Mouse (Mus musculus): Measurements from ENCODE around the gene Cox8b.

Gene Cox8b

DNA sequence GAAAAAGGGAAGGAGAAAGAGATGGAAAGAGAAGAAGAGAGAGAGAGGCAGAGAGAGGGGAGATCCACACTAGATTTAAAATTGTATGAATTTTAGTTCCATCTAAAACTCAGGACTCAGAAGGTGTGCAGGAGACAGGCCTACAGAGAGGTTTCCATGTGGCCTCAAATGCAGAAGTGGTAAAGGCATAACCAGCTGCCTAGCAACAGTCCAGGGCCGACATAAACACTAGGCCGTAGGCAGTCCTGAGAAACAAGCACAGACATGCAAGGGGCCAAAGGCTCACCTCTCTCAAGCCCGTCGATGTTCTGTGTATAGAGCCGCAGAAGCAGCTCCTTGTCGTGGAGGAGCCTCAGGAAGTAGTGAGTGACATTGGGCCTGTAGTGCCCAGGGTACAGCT, 22.9 kb downstream of the Cox8b start:
- no peak for DNase-seq (ENCODE audit: extremely low read depth, insufficient read length, low spot score)

DNA sequence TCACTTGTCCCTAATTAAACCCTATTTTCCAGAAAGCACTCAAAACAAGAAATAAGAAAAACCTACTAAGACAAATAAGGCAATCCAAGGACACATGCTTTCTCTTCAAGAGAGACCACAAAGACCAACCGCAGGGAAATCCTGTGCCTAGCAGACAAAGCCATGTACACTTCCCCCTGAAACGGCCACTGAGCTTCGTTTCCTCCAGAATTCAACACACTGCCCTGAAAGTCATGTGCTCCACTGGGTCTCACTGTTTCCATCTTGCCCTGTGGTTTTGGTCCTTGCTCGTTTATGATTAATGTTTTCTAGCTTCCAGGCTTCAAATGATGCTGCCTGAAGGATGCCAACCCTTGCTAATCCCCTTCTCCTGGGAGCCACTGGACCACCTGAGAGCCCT, 26.0 kb downstream of the Cox8b start:
- no peak for DNase-seq (ENCODE audit: extremely low read depth, insufficient read length, low spot score)

DNA sequence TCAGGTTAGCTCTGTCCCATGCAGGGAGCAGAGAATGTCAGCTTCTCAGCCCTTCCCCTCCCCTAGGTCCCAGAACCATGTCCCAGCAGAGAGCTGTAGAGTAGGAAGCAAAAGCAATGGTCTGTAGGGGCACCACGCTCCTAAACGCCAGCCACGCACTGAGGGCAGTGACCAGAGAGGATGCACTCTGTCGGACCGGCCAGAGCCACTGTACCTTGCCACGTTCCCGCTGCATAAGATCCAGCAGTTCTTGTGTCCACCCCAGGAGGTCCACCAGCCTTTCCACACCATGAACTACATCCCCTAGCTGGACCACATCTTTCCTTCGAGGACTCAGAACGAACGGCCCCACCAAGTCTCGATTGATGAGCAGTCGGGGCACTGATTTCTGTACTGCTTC, 35.5 kb downstream of the Cox8b start:
- no peak for DNase-seq (ENCODE audit: extremely low read depth, insufficient read length, low spot score)

DNA sequence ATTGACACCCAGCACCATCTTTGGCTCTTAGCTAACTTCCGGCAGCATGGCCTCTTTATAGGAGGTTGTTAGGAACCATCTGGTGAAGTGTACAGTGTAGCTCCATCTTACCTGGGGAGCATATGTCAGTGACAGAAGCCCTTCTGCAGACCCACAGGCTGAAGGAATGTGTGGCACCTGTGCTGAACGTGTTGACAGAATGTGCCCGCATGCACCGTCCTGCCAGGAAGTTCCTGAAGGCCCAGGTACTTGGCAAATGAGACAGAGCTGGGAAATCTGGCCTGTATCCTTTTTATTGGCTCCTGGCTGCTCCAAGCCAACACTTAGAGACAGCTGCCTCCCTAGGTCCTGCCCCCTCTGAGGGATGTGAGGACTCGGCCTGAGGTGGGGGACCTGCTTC, 39.5 kb downstream of the Cox8b start:
- no peak for DNase-seq (ENCODE audit: extremely low read depth, insufficient read length, low spot score)

DNA sequence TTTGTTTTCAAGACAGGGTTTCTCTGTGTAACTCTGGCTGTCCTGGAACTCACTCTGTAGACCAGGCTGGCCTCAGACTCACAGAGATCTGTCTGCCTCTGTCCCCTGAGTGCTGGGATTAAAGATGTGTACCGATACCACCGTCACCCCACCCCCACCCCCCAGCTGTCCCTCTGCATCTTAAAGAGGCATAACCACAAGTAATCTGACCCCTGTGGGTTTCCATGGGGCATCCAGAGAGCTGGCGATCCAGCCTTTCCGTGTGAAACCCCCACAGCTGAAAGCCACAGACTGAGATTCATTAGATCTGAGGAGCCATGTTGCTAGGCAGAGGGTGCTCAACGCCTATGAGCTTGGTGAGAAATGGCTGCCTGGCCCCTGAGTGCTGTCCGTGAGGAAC, 40.2 kb downstream of the Cox8b start:
- no peak for DNase-seq (ENCODE audit: extremely low read depth, insufficient read length, low spot score)

DNA sequence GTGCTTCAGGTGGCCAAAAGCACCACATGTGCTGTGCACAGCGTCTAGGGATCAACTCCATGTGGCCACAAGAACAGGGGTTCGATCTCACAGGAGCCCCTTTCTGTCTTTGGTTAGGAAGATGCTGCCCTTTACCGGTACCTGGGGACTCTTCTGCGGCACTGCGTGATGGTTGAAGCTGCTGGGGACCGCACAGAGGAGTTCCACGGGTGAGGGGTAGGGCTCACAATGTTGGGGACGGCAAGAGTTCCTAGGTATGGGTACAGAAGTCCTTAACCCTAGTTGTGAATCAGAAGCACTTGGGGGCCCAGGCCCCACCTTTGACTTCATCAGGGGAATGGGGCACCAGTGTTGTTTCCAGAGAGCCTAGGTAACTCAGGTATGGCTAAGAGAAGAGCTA, 41.5 kb downstream of the Cox8b start:
- no peak for DNase-seq (ENCODE audit: extremely low read depth, insufficient read length, low spot score)

DNA sequence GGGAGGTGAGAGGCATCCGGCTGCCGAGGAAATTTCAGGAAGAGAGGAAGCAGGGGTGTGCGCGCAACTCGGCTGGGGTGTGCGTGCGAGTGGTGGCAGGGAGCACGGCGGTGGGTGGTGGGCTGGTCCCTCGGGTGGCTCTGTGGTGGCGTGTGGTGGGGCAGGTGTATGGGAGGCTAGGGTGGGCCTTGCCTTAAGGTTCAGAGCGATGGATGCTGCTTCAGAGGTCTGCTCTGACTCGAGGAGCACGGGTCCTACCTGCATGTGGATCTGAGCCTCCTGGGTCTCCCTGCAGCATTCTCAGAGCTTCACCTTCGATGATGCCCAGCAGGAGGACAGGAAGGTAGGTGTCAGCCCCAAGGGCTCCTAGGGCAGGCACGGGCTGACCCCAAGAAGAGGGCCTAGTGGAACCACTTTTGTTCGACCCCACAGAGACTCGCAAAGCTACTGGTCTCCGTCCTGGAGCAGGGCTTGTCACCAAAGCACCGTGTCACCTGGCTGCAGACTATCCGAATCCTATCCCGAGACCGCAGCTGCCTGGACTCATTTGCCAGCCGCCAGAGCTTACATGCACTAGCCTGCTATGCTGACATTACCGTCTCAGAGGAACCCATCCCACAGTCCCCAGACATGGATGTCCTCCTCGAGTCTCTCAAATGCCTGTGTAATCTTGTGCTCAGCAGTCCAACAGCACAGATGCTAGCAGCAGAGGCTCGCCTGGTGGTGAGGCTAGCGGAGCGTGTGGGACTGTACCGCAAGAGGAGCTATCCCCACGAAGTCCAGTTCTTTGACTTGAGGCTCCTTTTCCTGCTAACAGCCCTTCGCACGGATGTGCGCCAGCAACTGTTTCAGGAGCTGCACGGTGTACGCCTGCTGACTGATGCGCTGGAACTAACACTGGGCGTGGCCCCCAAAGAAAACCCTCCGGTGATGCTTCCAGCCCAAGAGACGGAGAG, 42.4 kb downstream of the Cox8b start, which contains the start of gene Bet1l:
Gene Bet1l (minus strand): TSS at position 28 of the 956 bp plus-strand sequence.
- DNase-seq (ENCODE audit: extremely low read depth, insufficient read length, low spot score): no peak

DNA sequence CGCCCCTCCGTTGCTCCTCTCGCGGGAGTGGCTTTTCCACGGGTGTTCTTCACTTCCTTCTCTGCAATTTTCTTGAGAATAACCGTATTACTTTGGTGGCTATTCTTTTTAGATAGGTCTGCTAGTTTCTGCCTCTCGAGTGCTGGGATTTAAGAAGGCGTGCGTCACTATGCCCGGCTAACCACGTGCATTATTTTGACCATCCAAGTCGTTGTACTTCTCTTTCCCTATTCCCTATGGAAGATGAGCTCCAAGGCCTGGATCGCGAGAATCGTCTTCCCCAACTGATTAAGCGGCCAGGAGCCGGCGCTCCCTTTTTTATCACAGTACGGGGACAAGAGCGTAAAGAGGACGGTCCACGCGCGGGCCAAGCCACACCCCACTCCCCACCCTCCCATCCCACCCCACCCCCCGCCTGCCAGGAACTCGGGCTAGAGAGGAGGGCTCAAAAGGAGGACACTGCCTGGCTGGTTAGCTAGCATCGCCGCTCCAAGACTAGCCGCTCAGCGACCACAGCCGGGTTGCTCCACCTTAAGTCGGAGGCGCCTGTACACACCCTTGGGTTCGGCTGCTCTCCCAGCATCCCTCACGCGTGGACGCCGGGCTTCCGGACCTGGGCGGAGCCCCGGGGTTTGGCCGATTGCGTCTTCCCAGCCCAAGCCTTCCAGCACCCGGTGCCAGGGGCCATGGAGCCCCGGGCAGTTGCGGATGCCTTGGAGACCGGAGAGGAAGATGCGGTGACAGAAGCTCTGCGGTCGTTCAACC, 43.3 kb downstream of the Cox8b start, which contains the start of gene Ric8a:
Gene Ric8a (plus strand): TSS at position 173 of the 765 bp plus-strand sequence.
- DNase-seq (ENCODE audit: extremely low read depth, insufficient read length, low spot score): peak; percentile 91

DNA sequence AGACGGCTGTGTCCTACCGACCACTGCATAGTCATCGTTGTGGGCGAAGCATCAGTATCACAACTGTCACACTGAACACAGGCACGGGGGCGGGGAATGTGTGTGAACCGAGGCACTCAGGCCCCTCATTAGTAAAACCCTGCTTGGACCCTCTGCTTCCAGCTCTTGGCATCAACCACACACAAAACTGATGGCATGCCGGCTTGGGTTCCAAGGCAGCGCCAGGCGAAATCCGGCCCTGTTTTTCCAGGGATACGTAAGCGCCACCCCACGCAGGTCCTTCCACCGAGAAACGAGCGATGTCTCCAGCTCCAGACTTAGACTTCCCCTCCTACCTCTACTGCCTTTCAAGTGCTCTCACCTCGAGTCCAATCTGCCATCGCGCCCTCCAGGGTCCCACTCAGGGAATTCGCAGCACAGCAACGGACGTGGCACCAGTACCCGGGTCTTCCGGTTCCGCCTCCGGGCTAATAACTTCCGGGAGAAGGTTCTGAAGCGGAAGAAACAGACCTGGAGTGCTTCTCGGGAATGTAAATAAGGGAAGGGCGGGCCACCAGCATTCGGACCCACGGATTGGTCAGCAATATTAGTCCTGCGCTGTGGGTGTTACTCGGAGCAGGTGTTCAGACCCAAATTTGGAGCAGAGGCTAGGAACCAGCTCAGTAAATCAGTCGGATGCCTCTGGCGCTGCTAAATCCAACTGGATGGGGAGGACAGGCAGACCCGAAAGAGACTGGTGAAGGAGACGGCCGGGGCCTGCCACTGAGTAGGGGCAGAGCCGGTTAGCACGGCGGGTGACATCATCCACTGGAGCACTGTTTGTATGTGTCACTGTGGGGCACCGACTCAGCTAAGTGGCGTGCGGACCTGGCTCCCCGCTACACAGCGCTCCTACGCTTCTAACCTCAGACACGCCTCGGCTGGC, 44.1 kb downstream of the Cox8b start, which contains the start of gene Gm45785:
Gene Gm45785 (minus strand): TSS at position 472 of the 925 bp plus-strand sequence.
- peak; percentile 85 for DNase-seq (ENCODE audit: extremely low read depth, insufficient read length, low spot score)

DNA sequence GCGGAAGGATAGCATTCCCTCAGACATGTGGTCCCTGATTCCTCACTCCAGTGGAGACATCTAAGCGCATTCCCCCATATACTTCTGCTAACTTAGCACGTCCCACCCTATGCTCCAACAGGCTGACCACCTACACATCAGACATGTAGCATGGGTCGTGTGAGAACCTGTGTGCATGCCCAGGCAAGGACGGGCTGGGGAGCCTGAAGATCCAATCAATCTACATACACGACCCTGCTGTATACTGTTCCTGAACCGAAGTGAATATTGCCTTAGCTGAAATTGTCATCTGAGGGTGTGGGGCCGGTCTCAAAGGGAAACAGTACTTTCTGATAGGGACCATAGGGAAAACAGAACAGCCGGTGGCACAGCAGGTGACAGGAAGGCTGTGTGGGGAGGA, 45.1 kb downstream of the Cox8b start:
- DNase-seq (ENCODE audit: extremely low read depth, insufficient read length, low spot score): no peak

DNA sequence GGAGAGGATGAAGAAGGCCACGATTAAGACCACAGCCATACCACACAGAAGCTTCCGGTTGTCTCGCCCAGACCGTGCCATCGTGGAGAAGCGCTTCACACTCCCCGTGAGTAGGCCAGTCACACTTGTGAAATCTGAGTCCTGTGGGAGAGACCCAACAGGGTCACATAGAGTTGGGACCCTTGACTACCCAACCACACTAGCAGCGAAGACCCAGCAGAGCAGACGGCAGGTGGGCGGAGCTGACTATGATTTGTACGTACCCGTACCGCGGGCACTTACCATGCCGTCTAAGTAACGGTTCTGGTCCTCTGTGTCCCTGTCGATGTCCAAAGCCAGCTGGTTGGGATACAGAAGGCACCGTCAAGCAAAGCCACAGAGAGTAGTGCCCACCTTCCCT, 45.8 kb downstream of the Cox8b start:
- no peak for DNase-seq (ENCODE audit: extremely low read depth, insufficient read length, low spot score)

DNA sequence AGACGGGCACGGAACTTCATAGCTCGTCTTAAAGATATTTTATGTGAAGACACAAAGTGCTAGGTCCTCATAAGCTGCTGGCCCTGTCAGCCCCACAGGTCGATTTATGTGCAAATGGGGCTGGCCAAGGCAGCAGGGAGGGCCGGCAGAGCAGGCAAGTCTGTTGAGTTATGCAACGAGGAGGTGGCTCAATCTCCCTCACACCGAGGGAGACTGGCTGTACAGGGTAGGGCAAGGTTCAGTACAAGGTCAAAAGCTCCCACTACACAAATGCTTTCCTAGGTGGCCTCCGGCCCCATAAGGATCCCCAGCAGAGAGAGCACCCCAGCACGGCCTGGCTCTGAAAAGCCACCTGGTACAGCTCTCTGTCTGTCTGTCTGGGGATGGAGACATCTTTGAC, 46.9 kb downstream of the Cox8b start:
- DNase-seq (ENCODE audit: extremely low read depth, insufficient read length, low spot score): no peak

DNA sequence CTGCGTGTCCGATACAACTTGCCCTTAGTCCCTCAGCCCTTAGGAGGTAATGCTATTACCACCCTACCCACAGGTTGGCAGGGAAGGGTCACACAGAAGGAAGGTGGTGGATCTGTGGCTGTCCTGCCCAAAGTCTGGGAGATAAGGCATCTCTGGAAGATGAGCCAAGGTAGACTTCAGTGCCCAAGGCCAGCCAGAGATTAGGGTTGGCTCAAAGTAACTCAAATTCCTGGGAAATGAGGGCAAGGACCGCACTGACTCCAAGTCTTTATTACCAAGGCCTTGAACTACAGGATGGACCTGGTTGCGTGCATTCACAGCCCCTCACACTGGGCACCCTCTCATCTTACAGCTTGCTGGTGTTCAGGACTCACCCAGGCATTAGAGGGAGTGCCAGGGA, 48.3 kb downstream of the Cox8b start:
- no peak for DNase-seq (ENCODE audit: extremely low read depth, insufficient read length, low spot score)

Measured in 3134 (cell line).